Mouse (Mus musculus) limb, embryonic 15.5 days (tissue): Measurements from ENCODE around the gene Uckl1. TPM values are rescaled to one million over a fixed set of nuclear protein-coding genes. Genes with fewer than 3 reads are reported as not detected.

ENCODE experiments used
- ATAC-seq: fragments of 200-750 bp; cut with Nextera tagmentation; 2 replicates; pipeline ENCODE4 v1.8.0; 2017; ENCODE audit warnings: low read depth, moderate TSS enrichment; ENCODE audit not compliant: insufficient number of reproducible peaks, low FRiP score, low TSS enrichment
- H3K27ac ChIP-seq: fragments of 300-500 bp; sonication (generic); 2 replicates; pipeline ENCODE4 v1.5.1; 2015; ENCODE audit warnings: moderate library complexity, mild to moderate bottlenecking, inconsistent platforms
- H3K27me3 ChIP-seq: fragments of 300-500 bp; sonication (generic); 2 replicates; pipeline ENCODE4 v1.6.1; 2015; ENCODE audit warnings: inconsistent platforms
- H3K36me3 ChIP-seq: fragments of 300-500 bp; sonication (generic); 2 replicates; pipeline ENCODE4 v1.6.1; 2015; ENCODE audit warnings: inconsistent platforms
- H3K4me1 ChIP-seq: fragments of 300-500 bp; sonication (generic); 2 replicates; pipeline ENCODE4 v1.6.1; 2015; ENCODE audit warnings: inconsistent platforms
- H3K4me2 ChIP-seq: fragments of 300-500 bp; sonication (generic); 2 replicates; pipeline ENCODE4 v1.6.1; 2015; ENCODE audit warnings: mild to moderate bottlenecking, inconsistent platforms
- H3K4me3 ChIP-seq: fragments of 300-500 bp; sonication (generic); 2 replicates; pipeline ENCODE4 v1.5.1; 2015; ENCODE audit warnings: mild to moderate bottlenecking, inconsistent platforms
- H3K9ac ChIP-seq: fragments of 300-500 bp; sonication (generic); 2 replicates; pipeline ENCODE4 v1.6.1; 2015; ENCODE audit warnings: inconsistent platforms
- H3K9me3 ChIP-seq: fragments of 300-500 bp; sonication (generic); 2 replicates; pipeline ENCODE4 v1.6.1; 2016; ENCODE audit warnings: inconsistent platforms
- WGBS: fragments of 180-500 bp; shearing (Covaris S2); methylation state at CpG from one replicate; pipeline ENCODE4 v1.1.7; 2015; 5-methylcytosine and 5-hydroxymethylcytosine counted together
- polyA plus RNA-seq: library from polyadenylated mRNA; unstranded; fragments of >200 nt; fragmentation: Nextera tagmentation; extraction: Ambion mirVana; gene quantifications from 2 replicates; pipeline ENCODE4 v1.2.1, GENCODE M21; 2015

Gene Uckl1
- polyA plus RNA-seq, 1 experiment from 2014 or later, result 44.7 TPM

DNA sequence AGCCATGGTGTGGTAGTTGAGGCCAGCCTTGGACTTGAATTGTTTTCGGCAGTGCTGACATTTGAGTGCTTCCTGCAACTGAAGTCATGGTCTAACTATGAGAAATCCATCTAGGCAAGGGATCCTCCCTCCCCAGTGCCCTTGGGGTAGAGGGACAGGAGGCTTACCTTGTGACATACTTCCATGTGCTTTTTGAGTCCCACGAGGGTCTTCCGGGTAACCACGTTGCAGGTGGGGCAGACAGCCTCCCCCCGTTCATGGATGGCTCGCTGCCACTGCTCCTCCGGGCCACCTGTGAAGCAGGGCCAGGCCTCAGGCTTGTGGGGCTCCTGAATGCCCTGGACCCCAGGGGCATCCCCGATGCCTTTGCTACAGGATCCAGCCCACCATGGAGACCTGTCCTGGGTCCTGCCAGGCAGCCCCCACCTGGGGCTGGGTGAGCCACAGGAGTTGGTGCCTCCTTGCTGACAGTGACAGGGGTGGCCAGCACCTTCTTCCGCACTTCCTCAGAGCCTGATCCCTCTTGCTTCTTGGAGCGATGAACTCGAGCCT lies 3.6 kb upstream of the Uckl1 start:
- Histone ChIP-seq H3K4me3 (no peak overlapping the region), H3K27me3 (no peaks in the 10 kb centered on the region), H3K4me1 (peaks cover 22% of the 10 kb centered on the region), H3K27ac (no peak overlapping the region), H3K9me3 (no peaks in the 10 kb centered on the region), H3K36me3 (peaks cover 74% of the 10 kb centered on the region), H3K9ac (no peak overlapping the region), H3K4me2 (no peak overlapping the region)
- ATAC-seq, result no peak
- 92% methylated on average over 11 of the region's 11 CpGs for WGBS

DNA sequence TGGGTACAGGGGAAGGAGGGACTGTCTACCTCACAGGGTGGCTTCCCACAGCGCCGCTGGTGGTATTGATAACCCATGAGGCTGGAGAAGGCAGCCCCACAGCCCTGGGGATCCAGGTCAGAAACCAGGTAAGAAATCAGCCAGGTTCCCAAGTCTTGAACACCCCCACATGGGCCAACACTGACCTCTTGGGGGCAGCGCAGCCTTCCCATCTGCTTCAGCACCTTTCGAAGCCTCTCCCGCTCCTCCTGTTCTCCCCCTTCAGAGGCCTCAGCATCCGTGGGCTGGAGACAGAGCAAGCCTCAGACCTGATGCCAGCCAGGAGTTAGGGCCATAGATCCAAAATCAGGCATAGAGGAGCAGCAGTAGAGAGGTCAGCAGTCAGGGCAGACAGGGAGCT lies 3.1 kb upstream of the Uckl1 start:
- no peak overlapping the region for H3K4me2 ChIP-seq
- no peak for ATAC-seq
- peaks cover 17% of the 10 kb centered on the region for H3K4me1 ChIP-seq
- H3K9me3 ChIP-seq, result no peaks in the 10 kb centered on the region
- H3K27me3 ChIP-seq, result no peaks in the 10 kb centered on the region
- no peak overlapping the region for H3K27ac ChIP-seq
- H3K4me3 ChIP-seq, result no peak overlapping the region
- H3K9ac ChIP-seq, result no peak overlapping the region
- WGBS, result 79% methylated on average over 6 of the region's 6 CpGs
- H3K36me3 ChIP-seq, result peaks cover 74% of the 10 kb centered on the region

DNA sequence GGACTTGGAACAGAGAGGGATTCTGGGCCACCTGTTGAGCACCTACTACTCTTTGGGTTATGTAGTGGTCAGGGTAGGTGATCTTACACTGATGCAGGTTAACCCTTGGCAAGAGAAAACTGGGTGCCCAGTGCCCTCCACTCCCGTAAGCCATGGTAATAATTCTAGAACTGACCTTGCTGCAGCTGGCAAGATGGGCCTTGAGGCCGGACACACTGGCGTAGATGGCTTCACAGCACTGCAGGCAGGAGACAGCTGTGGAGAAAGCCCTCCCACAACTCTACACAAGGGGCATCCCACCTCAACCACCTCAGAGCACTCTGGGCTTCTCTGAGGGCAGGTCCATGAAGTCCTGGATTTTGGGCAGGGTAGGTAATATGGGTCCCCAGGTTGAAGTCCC lies 1.4 kb upstream of the Uckl1 start:
- Histone ChIP-seq H3K9me3 (no peaks in the 10 kb centered on the region), H3K4me1 (peaks cover 8% of the 10 kb centered on the region), H3K4me2 (no peak overlapping the region), H3K27me3 (no peaks in the 10 kb centered on the region), H3K27ac (no peak overlapping the region), H3K36me3 (peaks cover 74% of the 10 kb centered on the region), H3K4me3 (no peak overlapping the region), H3K9ac (no peak overlapping the region)
- no peak for ATAC-seq
- WGBS, result 93% methylated on average over 3 of the region's 3 CpGs

DNA sequence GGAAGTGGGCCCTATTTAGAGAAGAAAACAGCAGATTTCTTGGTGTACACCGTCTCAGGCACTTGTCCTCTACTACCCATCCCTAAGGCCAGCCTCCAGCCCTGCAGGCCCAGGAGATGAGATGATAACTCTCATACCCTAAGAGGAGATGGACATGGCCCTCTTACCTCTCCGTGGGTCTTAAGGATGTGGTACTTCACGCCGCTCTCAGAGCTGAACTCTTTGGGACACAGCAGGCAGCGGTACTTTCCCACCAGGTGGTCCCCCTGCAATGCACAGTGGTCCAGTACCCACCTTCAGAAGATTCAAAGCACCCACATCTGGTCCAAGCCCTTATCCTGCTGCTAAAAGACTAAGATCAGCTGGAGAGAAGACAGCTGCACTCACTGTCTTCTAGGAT lies 814 bp upstream of the Uckl1 start:
- Histone ChIP-seq H3K4me1 (peaks cover 6% of the 10 kb centered on the region), H3K36me3 (peaks cover 71% of the 10 kb centered on the region), H3K27me3 (no peaks in the 10 kb centered on the region), H3K4me3 (no peak overlapping the region), H3K9me3 (no peaks in the 10 kb centered on the region), H3K4me2 (no peak overlapping the region), H3K27ac (no peak overlapping the region), H3K9ac (no peak overlapping the region)
- no peak for ATAC-seq
- 85% methylated on average over 5 of the region's 5 CpGs for WGBS

DNA sequence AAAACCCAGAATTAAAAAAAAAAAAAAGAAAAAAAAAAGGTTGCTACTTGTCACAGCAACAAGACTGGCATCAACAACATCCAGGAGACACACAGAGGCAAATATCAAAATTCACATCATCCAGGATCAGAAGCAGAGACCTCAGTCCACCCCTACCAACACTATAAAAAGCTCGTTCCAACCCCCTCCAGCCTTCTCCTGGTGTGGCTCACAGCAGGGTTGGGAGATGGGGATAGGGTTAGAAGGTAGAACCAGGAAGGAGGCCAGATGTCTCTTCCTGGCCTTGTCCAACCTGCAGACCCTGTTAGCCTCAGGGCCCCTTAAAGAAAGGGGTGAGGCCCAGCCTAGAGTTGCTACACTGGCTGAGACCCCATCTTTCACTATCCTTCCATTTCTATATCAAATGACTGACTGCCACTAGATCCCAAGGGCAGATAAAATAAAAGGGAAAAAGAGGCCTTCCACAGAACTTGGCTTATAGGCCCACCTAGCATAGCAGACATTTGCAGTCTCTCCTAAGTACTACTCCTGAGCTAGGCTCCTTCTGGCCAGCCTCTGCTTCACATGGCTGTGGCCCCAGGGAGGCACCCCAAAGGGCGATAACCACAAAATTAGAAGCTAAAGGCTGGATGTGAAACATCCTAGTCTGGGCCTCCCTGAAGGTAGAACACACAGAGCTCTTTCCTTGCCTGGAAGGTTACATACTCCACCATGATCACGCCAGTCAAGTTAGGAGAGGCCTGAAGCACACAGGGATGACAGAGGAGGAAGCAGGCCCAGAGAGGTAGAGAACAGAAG lies 1.0 kb downstream of the Uckl1 start:
- H3K4me1 ChIP-seq, result peaks cover 16% of the 10 kb centered on the region
- H3K27ac ChIP-seq, result no peak overlapping the region
- H3K4me2 ChIP-seq, result no peak overlapping the region
- no peaks in the 10 kb centered on the region for H3K9me3 ChIP-seq
- no peak overlapping the region for H3K4me3 ChIP-seq
- H3K27me3 ChIP-seq, result no peaks in the 10 kb centered on the region
- H3K9ac ChIP-seq, result no peak overlapping the region
- WGBS, result 86% methylated on average over 3 of the region's 3 CpGs
- peaks cover 52% of the 10 kb centered on the region for H3K36me3 ChIP-seq
- ATAC-seq, result no peak

DNA sequence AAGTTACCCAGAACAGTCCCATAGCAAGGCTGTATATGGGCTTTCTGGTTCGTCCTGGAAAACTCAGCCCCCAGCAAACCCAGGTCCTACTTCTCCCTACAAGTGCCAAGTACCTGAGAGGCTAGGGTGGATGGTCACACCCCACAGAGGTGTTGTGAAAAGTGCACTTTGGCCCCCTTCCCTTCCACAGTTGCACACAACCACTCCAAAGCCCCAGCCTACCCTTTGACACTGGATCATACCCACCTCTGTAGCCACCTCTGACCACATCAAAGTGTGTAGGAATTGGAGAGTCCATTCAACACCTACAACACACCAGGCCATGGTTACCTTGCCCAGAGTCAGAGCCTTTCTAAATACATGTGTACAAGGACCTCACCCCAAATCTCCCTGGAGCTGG lies 1.8 kb downstream of the Uckl1 start:
- WGBS, result 82% methylated on average over 1 of the region's 1 CpGs
- ATAC-seq, result no peak

DNA sequence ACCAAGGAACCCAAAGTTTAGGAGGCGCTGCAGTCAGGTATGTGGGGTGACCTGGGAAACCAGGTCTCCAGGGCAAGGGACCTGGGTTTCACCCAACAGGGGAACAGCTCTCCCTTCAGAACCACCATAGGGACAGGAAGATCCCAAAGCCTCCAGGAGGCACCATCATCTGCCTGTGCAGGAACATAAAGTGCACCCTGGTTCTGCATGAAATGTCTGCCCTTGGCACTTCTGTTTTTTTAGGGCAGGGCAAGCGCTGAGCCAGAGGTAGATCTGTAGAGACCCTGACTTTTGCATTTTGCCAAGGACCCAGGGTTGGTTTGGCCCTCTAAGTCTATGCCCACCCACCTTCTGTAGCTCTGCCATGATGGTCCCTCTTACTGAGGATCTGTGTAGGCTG lies 2.3 kb downstream of the Uckl1 start:
- H3K36me3 ChIP-seq, result peaks cover 41% of the 10 kb centered on the region
- no peak overlapping the region for H3K27ac ChIP-seq
- 87% methylated on average over 2 of the region's 2 CpGs for WGBS
- no peak overlapping the region for H3K9ac ChIP-seq
- no peak overlapping the region for H3K4me2 ChIP-seq
- peaks cover 18% of the 10 kb centered on the region for H3K4me1 ChIP-seq
- H3K9me3 ChIP-seq, result no peaks in the 10 kb centered on the region
- no peaks in the 10 kb centered on the region for H3K27me3 ChIP-seq
- H3K4me3 ChIP-seq, result no peak overlapping the region
- no peak for ATAC-seq

More for the DNA sequence above, 1.8 kb downstream of the Uckl1 start:
- Histone ChIP-seq H3K4me2 (no peak overlapping the region), H3K4me1 (peaks cover 18% of the 10 kb centered on the region), H3K27ac (no peak overlapping the region), H3K27me3 (no peaks in the 10 kb centered on the region), H3K9me3 (no peaks in the 10 kb centered on the region), H3K4me3 (no peak overlapping the region), H3K36me3 (peaks cover 46% of the 10 kb centered on the region), H3K9ac (no peak overlapping the region)

DNA sequence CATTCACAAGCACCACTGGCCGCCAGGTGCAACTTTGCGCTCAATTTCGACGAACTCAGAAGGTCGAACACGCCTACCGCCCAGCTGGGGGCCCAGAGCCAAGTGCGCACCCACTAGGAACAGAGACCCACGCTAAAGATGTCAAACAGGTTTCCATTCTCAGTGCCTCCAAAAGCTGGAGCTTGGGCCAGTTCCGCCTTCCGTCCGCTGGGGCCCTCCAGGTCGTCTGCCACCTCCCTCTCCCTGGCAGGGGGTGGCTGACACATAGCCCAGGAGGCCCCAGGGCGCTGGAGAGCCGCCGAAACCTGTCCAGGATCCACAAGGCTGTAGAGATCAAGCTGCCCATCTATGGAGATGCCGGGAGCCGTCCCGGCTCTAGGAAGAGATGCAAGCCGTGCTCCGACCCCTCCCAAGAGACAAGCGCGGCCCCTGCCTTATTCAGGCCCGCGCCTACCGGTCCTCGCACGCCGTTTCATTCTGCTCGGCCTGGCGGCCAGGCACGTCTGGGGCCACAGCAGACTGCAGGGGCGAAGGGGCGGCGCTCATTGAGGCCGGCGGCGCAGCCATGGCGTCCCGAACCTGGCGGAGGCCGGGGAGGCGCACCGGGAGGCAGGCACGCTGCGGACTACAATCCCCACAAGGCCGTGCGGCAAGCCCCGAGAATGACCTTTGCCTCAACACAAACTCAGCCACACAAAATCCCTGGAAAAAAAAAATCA lies 3.1 kb downstream of the Uckl1 start:
- peak overlapping the region; percentile 80 for H3K9ac ChIP-seq
- no peaks in the 10 kb centered on the region for H3K27me3 ChIP-seq
- WGBS, result under 1% methylated on average over 49 of the region's 49 CpGs
- peaks cover 18% of the 10 kb centered on the region for H3K4me1 ChIP-seq
- H3K4me3 ChIP-seq, result peak overlapping the region; percentile 78
- H3K27ac ChIP-seq, result peak overlapping the region; percentile 95
- H3K4me2 ChIP-seq, result peak overlapping the region; percentile 94
- no peaks in the 10 kb centered on the region for H3K9me3 ChIP-seq
- H3K36me3 ChIP-seq, result peaks cover 33% of the 10 kb centered on the region
- ATAC-seq, result peak; percentile 58

DNA sequence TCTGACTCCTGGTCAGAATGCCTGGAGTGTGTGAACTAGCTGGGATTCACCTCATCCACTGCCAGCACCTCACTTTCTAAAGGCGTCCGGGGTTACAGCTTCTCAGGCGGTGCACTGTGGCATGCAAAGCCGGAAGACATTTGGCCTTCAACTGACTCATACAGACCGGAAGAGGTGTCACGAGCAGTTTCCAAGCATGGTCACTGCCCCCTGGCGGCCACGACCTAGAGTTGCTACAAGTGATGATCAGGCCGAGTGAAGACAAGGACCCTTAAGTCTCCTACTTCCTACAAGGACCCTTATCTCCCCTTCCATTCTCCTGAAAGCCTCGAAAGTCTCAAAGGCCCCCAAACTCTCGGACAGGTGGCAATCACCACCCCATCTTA lies 3.7 kb downstream of the Uckl1 start:
- H3K4me1 ChIP-seq, result peaks cover 18% of the 10 kb centered on the region
- H3K4me2 ChIP-seq, result peak overlapping the region; percentile 94
- peak overlapping the region; percentile 95 for H3K27ac ChIP-seq
- peaks cover 27% of the 10 kb centered on the region for H3K36me3 ChIP-seq
- 1% methylated on average over 11 of the region's 11 CpGs for WGBS
- H3K9me3 ChIP-seq, result no peaks in the 10 kb centered on the region
- no peaks in the 10 kb centered on the region for H3K27me3 ChIP-seq
- peak; percentile 62 for ATAC-seq
- peak overlapping the region; percentile 78 for H3K4me3 ChIP-seq
- H3K9ac ChIP-seq, result peak overlapping the region; percentile 80

DNA sequence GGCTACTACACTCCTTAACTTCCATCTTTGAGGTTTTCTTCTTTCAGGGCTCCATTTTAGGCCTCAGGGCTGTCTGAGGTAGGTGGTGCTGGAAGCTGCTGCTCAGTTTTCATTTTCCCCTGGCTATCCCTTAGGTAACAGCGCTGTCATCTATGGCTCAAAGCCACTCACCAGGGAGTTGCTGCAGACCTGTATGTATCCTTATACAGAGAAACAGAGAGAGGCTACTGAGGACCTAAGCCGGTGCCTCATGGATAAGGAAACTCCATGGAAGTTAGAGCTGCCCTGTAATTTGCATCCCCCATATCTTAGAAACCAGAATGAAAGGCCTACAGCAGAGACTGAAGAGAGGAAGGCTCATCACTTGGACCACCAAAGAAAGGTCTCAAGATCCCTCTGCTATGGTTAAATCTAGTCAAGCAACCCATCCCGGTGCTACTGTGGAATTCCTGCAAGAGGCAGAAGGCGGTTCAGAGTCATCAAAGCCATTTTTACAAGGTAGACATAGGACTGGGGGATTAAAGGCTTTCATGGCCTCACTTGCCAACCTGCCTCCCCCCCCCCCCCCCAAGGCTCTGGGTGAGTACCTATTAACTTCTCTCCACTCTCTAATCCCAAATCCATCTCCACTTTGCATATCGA lies 4.4 kb downstream of the Uckl1 start:
- H3K4me3 ChIP-seq, result peak overlapping the region; percentile 78
- no peak for ATAC-seq
- H3K9ac ChIP-seq, result peak overlapping the region; percentile 39; the same call in 1 of the 2 replicates
- peaks cover 18% of the 10 kb centered on the region for H3K4me1 ChIP-seq
- H3K36me3 ChIP-seq, result peaks cover 20% of the 10 kb centered on the region
- peak overlapping the region; percentile 94 for H3K4me2 ChIP-seq
- H3K27ac ChIP-seq, result peak overlapping the region; percentile 95; the same call in 1 of the 2 replicates
- H3K27me3 ChIP-seq, result no peaks in the 10 kb centered on the region
- 62% methylated on average over 5 of the region's 5 CpGs for WGBS
- no peaks in the 10 kb centered on the region for H3K9me3 ChIP-seq

DNA sequence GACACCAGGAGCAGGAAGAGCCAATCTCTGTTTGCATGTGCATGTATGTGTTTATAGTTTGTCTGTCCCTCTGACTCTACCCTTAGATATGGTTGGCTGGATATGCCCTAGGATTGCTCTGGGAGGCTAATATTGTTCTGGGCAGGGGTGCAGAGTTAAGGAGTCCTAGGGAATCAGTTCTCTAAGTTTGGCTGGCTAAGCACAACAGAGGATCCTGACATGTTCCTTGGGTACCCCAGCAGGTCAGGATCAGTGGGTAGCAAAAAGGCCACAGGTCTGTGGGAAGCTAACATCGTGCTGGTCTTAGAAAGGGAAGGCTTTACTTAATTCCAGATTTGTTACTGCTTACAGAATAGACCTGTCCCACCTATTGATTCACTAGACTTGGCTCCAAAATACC lies 5.0 kb downstream of the Uckl1 start:
- Histone ChIP-seq H3K27ac (no peak overlapping the region), H3K9me3 (no peaks in the 10 kb centered on the region), H3K4me1 (peaks cover 18% of the 10 kb centered on the region), H3K36me3 (peaks cover 15% of the 10 kb centered on the region), H3K27me3 (no peaks in the 10 kb centered on the region), H3K4me2 (no peak overlapping the region), H3K9ac (no peak overlapping the region), H3K4me3 (no peak overlapping the region)
- WGBS, result 79% methylated on average over 1 of the region's 1 CpGs
- ATAC-seq, result no peak
